Mouse (Mus musculus) hindbrain, embryonic 15.5 days (tissue): Measurements from ENCODE around the gene Sap18b. TPM values are rescaled to one million over a fixed set of nuclear protein-coding genes. Genes with fewer than 3 reads are reported as not detected.
A peak's percentile ranks its signal among the peaks of the same experiment; 100 is the strongest.

Experiments used
- ATAC-seq: fragments of 200-750 bp; cut with Nextera tagmentation; 2 replicates; pipeline ENCODE4 v1.8.0; 2017; ENCODE audit warnings: low read depth, moderate number of reproducible peaks, moderate TSS enrichment; ENCODE audit not compliant: low FRiP score
- H3K27ac ChIP-seq: fragments of 300-500 bp; sonication (generic); replicated peaks from 2 replicates; pipeline ENCODE4 v1.5.1; 2015; ENCODE audit warnings: mild to moderate bottlenecking, inconsistent platforms
- H3K27me3 ChIP-seq: fragments of 300-500 bp; sonication (generic); 2 replicates; pipeline ENCODE4 v1.6.1; 2015; ENCODE audit warnings: control low read depth, inconsistent platforms
- H3K36me3 ChIP-seq: fragments of 300-500 bp; sonication (generic); 2 replicates; pipeline ENCODE4 v1.6.1; 2015; ENCODE audit warnings: control low read depth, inconsistent platforms
- H3K4me1 ChIP-seq: fragments of 300-500 bp; sonication (generic); replicated peaks from 2 replicates; pipeline ENCODE4 v1.6.1; 2015; ENCODE audit warnings: control low read depth, inconsistent platforms
- H3K4me2 ChIP-seq: fragments of 300-500 bp; sonication (generic); 2 replicates; pipeline ENCODE4 v1.6.1; 2015; ENCODE audit warnings: moderate library complexity, mild to moderate bottlenecking, inconsistent platforms
- H3K4me3 ChIP-seq: fragments of 300-500 bp; sonication (generic); 2 replicates; pipeline ENCODE4 v1.5.1; 2015; ENCODE audit warnings: mild to moderate bottlenecking, inconsistent platforms
- H3K9ac ChIP-seq: fragments of 300-500 bp; sonication (generic); 2 replicates; pipeline ENCODE4 v1.6.1; 2015; ENCODE audit warnings: inconsistent platforms
- H3K9me3 ChIP-seq: fragments of 300-500 bp; sonication (generic); 2 replicates; pipeline ENCODE4 v1.6.1; 2016; ENCODE audit warnings: control low read depth, inconsistent platforms
- WGBS: fragments of 180-500 bp; shearing (Covaris S2); methylation state at CpG from one replicate; pipeline ENCODE4 v1.1.7; 2015; 5-methylcytosine and 5-hydroxymethylcytosine counted together
- polyA plus RNA-seq: library from polyadenylated mRNA; unstranded; fragments of >200 nt; fragmentation: Nextera tagmentation; extraction: Ambion mirVana; gene quantifications from 2 replicates; pipeline ENCODE4 v1.2.1, GENCODE M21; 2015

Gene Sap18b
- polyA plus RNA-seq, 1 experiment from 2014 or later: 235 TPM

GRCm38 (mm10) chr8:95806461-95807191 is 18.5 kb upstream of the Sap18b start:
- Histone ChIP-seq H3K9ac (peak overlapping the region; percentile 85), H3K4me2 (peak overlapping the region; percentile 93), H3K27me3 (no peaks in the 10 kb centered on the region), H3K4me1 (peaks cover 23% of the 10 kb centered on the region), H3K36me3 (no peaks in the 10 kb centered on the region), H3K27ac (peak overlapping the region; percentile 94), H3K9me3 (no peaks in the 10 kb centered on the region), H3K4me3 (peak overlapping the region; percentile 78)
- ATAC-seq: 0 out of 2 replicates have a peak, but pooled peaks have one; percentile 0
- under 1% methylated on average over 68 of the region's 69 CpGs for WGBS

- Histone ChIP-seq H3K4me2 (peak within 1 kb of the TSS; percentile 93), H3K9me3 (no peaks in the 10 kb centered on the region), H3K9ac (peak within 1 kb of the TSS; percentile 85)
These were observed 17.8 kb upstream of the Sap18b start, which contains the start of gene Cnot1 for GRCm38 (mm10) chr8:95807331-95807843. TSS of gene Cnot1 (minus strand) at chr8:95807464.

GRCm38 (mm10) chr8:95807861-95808260 is 17.3 kb upstream of the Sap18b start:
- Histone ChIP-seq H3K9me3 (no peaks in the 10 kb centered on the region), H3K27ac (peak overlapping the region; percentile 94), H3K4me2 (peak overlapping the region; percentile 59), H3K9ac (peak overlapping the region; percentile 49), H3K27me3 (no peaks in the 10 kb centered on the region), H3K4me3 (peak overlapping the region; percentile 78), H3K36me3 (no peaks in the 10 kb centered on the region), H3K4me1 (peaks cover 23% of the 10 kb centered on the region)
- WGBS: 0% methylated on average over 20 of the region's 20 CpGs
- peak; percentile 93 for ATAC-seq

More at GRCm38 (mm10) chr8:95807331-95807843, 17.8 kb upstream of the Sap18b start, which contains the start of gene Cnot1:
- H3K27ac ChIP-seq: peak within 1 kb of the TSS; percentile 94
- peak; percentile 96 for ATAC-seq
- H3K36me3 ChIP-seq: no peaks in the 10 kb centered on the region
- H3K4me3 ChIP-seq: peak within 1 kb of the TSS; percentile 78
- H3K4me1 ChIP-seq: peaks cover 23% of the 10 kb centered on the region
- 0% methylated on average over 44 of the region's 44 CpGs for WGBS
- H3K27me3 ChIP-seq: no peaks in the 10 kb centered on the region

- Histone ChIP-seq H3K4me2 (no peak overlapping the region), H3K27ac (no peak overlapping the region), H3K4me1 (peaks cover 20% of the 10 kb centered on the region), H3K9ac (no peak overlapping the region), H3K4me3 (no peak overlapping the region), H3K27me3 (no peaks in the 10 kb centered on the region), H3K9me3 (no peaks in the 10 kb centered on the region), H3K36me3 (no peaks in the 10 kb centered on the region)
- WGBS: 85% methylated on average over 4 of the region's 4 CpGs
- no peak for ATAC-seq
These were observed 16.5 kb upstream of the Sap18b start for GRCm38 (mm10) chr8:95808631-95809030.

- Histone ChIP-seq H3K9me3 (no peaks in the 10 kb centered on the region), H3K4me2 (no peak overlapping the region), H3K9ac (no peak overlapping the region), H3K4me1 (peaks cover 20% of the 10 kb centered on the region), H3K36me3 (no peaks in the 10 kb centered on the region), H3K4me3 (no peak overlapping the region), H3K27me3 (no peaks in the 10 kb centered on the region), H3K27ac (no peak overlapping the region)
- no peak for ATAC-seq
- WGBS: 87% methylated on average over 5 of the region's 5 CpGs
These were observed 16.0 kb upstream of the Sap18b start for GRCm38 (mm10) chr8:95809116-95809515.

- Histone ChIP-seq H3K4me1 (peaks cover 12% of the 10 kb centered on the region), H3K4me2 (no peak overlapping the region), H3K9ac (no peak overlapping the region), H3K27ac (no peak overlapping the region), H3K27me3 (no peaks in the 10 kb centered on the region), H3K9me3 (no peaks in the 10 kb centered on the region), H3K4me3 (no peak overlapping the region), H3K36me3 (no peaks in the 10 kb centered on the region)
- 59% methylated on average over 3 of the region's 3 CpGs for WGBS
- no peak for ATAC-seq
These were observed 15.0 kb upstream of the Sap18b start for GRCm38 (mm10) chr8:95810184-95810591.

- 51% methylated on average over 6 of the region's 6 CpGs for WGBS
- ATAC-seq: no peak
These were observed 9.0 kb upstream of the Sap18b start for GRCm38 (mm10) chr8:95816044-95816708.

GRCm38 (mm10) chr8:95817597-95817996 is 7.5 kb upstream of the Sap18b start:
- H3K36me3 ChIP-seq: no peaks in the 10 kb centered on the region
- H3K27me3 ChIP-seq: no peaks in the 10 kb centered on the region
- no peak overlapping the region for H3K27ac ChIP-seq
- H3K4me2 ChIP-seq: no peak overlapping the region
- H3K4me3 ChIP-seq: no peak overlapping the region
- no peaks in the 10 kb centered on the region for H3K9me3 ChIP-seq
- H3K4me1 ChIP-seq: no peaks in the 10 kb centered on the region
- ATAC-seq: no peak
- WGBS: 66% methylated on average over 3 of the region's 3 CpGs
- no peak overlapping the region for H3K9ac ChIP-seq

More at GRCm38 (mm10) chr8:95816044-95816708, 9.0 kb upstream of the Sap18b start:
- no peaks in the 10 kb centered on the region for H3K27me3 ChIP-seq
- H3K9ac ChIP-seq: no peak overlapping the region
- H3K9me3 ChIP-seq: no peaks in the 10 kb centered on the region
- H3K36me3 ChIP-seq: no peaks in the 10 kb centered on the region
- H3K4me3 ChIP-seq: no peak overlapping the region
- H3K4me1 ChIP-seq: no peaks in the 10 kb centered on the region
- no peak overlapping the region for H3K27ac ChIP-seq
- no peak overlapping the region for H3K4me2 ChIP-seq

GRCm38 (mm10) chr8:95818211-95818610 is 6.9 kb upstream of the Sap18b start:
- no peak for ATAC-seq
- H3K36me3 ChIP-seq: no peaks in the 10 kb centered on the region
- H3K27me3 ChIP-seq: no peaks in the 10 kb centered on the region
- no peak overlapping the region for H3K27ac ChIP-seq
- H3K4me3 ChIP-seq: no peak overlapping the region
- no peaks in the 10 kb centered on the region for H3K9me3 ChIP-seq
- 39% methylated on average over 1 of the region's 1 CpGs for whole genome bisulfite sequencing
- H3K9ac ChIP-seq: no peak overlapping the region
- H3K4me1 ChIP-seq: no peaks in the 10 kb centered on the region
- no peak overlapping the region for H3K4me2 ChIP-seq

- Histone ChIP-seq H3K9ac (no peak overlapping the region), H3K4me3 (no peak overlapping the region), H3K27ac (no peak overlapping the region), H3K36me3 (no peaks in the 10 kb centered on the region), H3K4me1 (no peaks in the 10 kb centered on the region), H3K4me2 (no peak overlapping the region), H3K9me3 (no peaks in the 10 kb centered on the region), H3K27me3 (no peaks in the 10 kb centered on the region)
- 93% methylated on average over 6 of the region's 6 CpGs for WGBS
- ATAC-seq: no peak
These were observed 3.9 kb upstream of the Sap18b start for GRCm38 (mm10) chr8:95821266-95821665.

GRCm38 (mm10) chr8:95822096-95822495 is 3.0 kb upstream of the Sap18b start:
- ATAC-seq: no peak
- Histone ChIP-seq H3K4me1 (no peaks in the 10 kb centered on the region), H3K4me2 (no peak overlapping the region), H3K27ac (no peak overlapping the region), H3K27me3 (no peaks in the 10 kb centered on the region), H3K4me3 (no peak overlapping the region), H3K36me3 (no peaks in the 10 kb centered on the region), H3K9me3 (no peaks in the 10 kb centered on the region), H3K9ac (no peak overlapping the region)
- 86% methylated on average over 5 of the region's 5 CpGs for WGBS

GRCm38 (mm10) chr8:95822699-95823098 is 2.4 kb upstream of the Sap18b start:
- no peaks in the 10 kb centered on the region for H3K36me3 ChIP-seq
- no peak overlapping the region for H3K9ac ChIP-seq
- H3K4me1 ChIP-seq: no peaks in the 10 kb centered on the region
- no peak for ATAC-seq
- no peak overlapping the region for H3K4me3 ChIP-seq
- no peaks in the 10 kb centered on the region for H3K27me3 ChIP-seq
- no peak overlapping the region for H3K27ac ChIP-seq
- no peaks in the 10 kb centered on the region for H3K9me3 ChIP-seq
- H3K4me2 ChIP-seq: no peak overlapping the region
- WGBS: 86% methylated on average over 3 of the region's 3 CpGs
